Mouse (Mus musculus): Measurements from ENCODE around the gene Pigx. TPM values are rescaled to one million over a fixed set of nuclear protein-coding genes. Genes with fewer than 3 reads are reported as not detected.

Pigx gene
- total RNA-seq, 2 experiments from 2014 or later, result 33.2 to 84.8 TPM

DNA sequence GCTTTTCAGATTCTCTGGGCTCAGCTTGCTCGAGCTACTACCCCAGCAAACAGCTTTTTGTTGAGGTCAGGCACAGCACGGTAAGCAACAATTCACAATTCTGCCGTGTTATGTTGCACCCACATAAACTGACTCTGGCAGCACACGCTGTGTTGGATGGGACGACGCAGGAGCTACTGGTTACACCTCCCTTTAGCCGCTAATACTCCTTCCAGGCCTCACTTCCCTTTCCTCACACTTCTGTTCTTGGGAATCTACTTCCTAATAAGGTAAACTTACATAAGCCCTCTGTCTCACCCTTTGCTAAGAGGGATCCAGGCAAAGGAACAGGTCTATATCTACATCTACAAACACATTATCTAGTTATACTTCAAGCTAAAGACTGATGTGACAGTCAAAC lies 35.6 kb downstream of the Pigx start:
- 0 out of 2 replicates have a peak, but pooled peaks have one; percentile 48 for ATAC-seq (ENCODE audit: poor library complexity, severe bottlenecking)

DNA sequence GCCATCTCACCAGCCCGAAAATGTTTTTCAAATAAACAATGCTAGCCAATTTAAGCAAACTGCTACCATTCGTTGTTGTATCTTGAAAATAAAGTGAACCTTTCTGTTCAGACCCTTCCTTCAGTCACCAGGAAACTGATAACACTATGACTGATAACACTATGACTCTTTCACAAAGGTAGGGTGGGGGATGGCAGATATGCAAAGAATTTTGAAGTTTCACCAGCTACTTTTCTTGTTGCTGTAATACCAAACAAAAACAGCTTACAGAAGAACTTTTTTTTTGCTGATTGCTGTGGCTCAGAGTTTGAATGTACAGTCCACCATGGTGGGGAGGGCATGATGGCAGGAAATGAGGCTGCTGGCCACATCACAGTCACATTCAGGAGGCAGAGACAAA lies 37.3 kb downstream of the Pigx start:
- ATAC-seq (ENCODE audit: poor library complexity, severe bottlenecking), result no peak

DNA sequence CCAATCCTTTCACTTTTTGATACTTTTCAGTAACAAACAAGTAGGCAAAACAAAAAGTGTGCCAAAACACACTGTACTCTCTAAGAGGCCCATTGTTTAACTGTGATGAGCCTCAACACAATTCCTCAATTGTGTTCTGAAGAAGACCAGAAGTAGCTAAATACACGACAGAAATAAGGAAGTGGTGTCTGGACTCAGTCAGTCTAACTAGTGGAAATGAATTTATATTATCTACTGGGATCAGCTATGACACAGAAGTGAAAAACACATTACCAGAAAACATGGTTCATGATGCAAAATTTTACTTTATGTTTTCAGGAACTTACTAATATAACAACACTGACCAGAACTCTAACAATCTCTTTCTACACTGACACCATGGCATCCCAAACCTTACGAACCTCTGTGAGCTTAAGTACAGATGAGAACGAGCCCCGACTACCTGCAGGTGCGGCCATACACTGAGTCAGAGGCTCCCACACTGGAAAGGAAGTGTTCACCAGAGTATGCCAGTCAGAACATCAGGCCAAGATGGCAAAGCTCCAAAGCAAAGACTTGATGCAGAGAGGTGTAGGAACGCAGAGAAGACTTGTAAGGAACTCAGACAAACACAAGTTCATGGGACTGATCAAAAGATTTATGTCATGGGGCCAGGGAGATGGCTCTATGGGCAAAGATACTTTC lies 39.6 kb downstream of the Pigx start:
- peak; percentile 62 for ATAC-seq (ENCODE audit: poor library complexity, severe bottlenecking)

DNA sequence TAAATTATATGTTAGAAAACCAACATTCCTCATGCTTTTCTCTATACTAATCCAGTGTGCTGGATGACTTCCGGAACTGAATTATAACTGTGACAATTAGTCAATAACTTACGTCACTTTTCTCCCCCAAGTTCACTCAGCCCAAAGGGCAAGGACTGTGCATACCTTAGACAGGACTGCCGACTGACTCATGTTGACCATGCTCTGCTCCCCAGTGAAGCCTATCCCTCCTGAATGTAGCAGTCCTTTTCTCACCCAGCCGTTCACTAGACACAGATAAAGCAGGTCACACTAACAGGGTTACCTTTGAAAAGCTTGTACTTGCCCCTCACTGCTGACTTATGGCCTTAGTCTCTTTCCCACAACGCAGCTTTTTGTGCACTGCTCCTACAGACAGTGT lies 40.7 kb downstream of the Pigx start:
- no peak for ATAC-seq (ENCODE audit: poor library complexity, severe bottlenecking)

DNA sequence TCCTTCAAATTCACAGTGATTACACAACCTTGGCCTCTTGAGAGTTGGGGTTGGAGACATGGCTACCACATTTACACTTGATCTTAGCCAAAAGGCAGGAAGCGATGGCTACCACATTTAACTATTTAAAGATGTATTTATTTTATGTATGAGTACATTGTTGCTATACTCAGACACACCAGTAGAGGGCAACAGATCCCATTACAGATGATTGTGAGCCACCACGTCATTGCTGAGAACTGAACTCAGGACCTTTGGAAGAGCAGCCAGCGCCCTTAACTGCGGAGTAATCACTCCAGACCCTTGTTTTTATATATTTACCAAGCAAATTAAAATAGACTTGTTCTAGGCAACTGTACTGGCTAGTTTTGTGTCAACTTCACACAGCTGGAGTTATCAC lies 57.2 kb downstream of the Pigx start:
- no peak for ATAC-seq (ENCODE audit: poor library complexity, severe bottlenecking)

Other genes with a start within 250 kb of the Pigx start
- gene Meltf, start 220.9 kb downstream of the Pigx start, total RNA-seq (2015), result not detected in 2 replicates
- gene Meltf, start 220.9 kb downstream of the Pigx start, total RNA-seq (2017), result not detected in 2 replicates
- gene Pigz, start 165.9 kb downstream of the Pigx start, total RNA-seq (2015), result not detected in 2 replicates
- gene Pigz, start 165.9 kb downstream of the Pigx start, total RNA-seq (2017), result 0.41 TPM in 1 of 2 replicates, not detected in the other
- 23.1 and 23.8 TPM in 2 replicates for gene 0610012G03Rik, start 151.2 kb downstream of the Pigx start, total RNA-seq (2015)
- 8.7 and 11.1 TPM in 2 replicates for gene 0610012G03Rik, start 151.2 kb downstream of the Pigx start, total RNA-seq (2017)
- 18.1 and 20.2 TPM in 2 replicates for gene Ncbp2, start 151.2 kb downstream of the Pigx start, total RNA-seq (2015)
- 20.0 and 30.1 TPM in 2 replicates for gene Ncbp2, start 151.2 kb downstream of the Pigx start, total RNA-seq (2017)
- 15.2 and 17.3 TPM in 2 replicates for gene Senp5, start 96.5 kb downstream of the Pigx start, total RNA-seq (2015)
- 11.9 and 15.9 TPM in 2 replicates for gene Senp5, start 96.5 kb downstream of the Pigx start, total RNA-seq (2017)
- 78.8 and 81.9 TPM in 2 replicates for gene Pak2, start 20.4 kb downstream of the Pigx start, total RNA-seq (2015)
- 78.5 and 88.8 TPM in 2 replicates for gene Pak2, start 20.4 kb downstream of the Pigx start, total RNA-seq (2017)
- 24.0 and 27.4 TPM in 2 replicates for gene Cep19, start 60 bp upstream of the Pigx start, total RNA-seq (2015)
- 36.6 and 44.3 TPM in 2 replicates for gene Cep19, start 60 bp upstream of the Pigx start, total RNA-seq (2017)
- 194 and 211 TPM in 2 replicates for gene Nrros, start 65.9 kb upstream of the Pigx start, total RNA-seq (2015)
- gene Nrros, start 65.9 kb upstream of the Pigx start, total RNA-seq (2017), result 134 and 165 TPM in 2 replicates
- 57.1 and 61.1 TPM in 2 replicates for gene Bex6, start 80.1 kb upstream of the Pigx start, total RNA-seq (2015)
- gene Bex6, start 80.1 kb upstream of the Pigx start, total RNA-seq (2017), result 45.7 and 49.7 TPM in 2 replicates
- 10.9 and 13.9 TPM in 2 replicates for gene Fbxo45, start 147.4 kb upstream of the Pigx start, total RNA-seq (2015)
- gene Fbxo45, start 147.4 kb upstream of the Pigx start, total RNA-seq (2017), result 15.4 TPM in 2 replicates
- gene Wdr53, start 147.5 kb upstream of the Pigx start, total RNA-seq (2015), result 12.4 and 16.6 TPM in 2 replicates
- 19.4 and 19.8 TPM in 2 replicates for gene Wdr53, start 147.5 kb upstream of the Pigx start, total RNA-seq (2017)
- not detected in 2 replicates for gene Smco1, start 171.7 kb upstream of the Pigx start, total RNA-seq (2015)
- not detected in 2 replicates for gene Smco1, start 171.7 kb upstream of the Pigx start, total RNA-seq (2017)
- 11.8 and 13.1 TPM in 2 replicates for gene Rnf168, start 177.7 kb upstream of the Pigx start, total RNA-seq (2015)
- gene Rnf168, start 177.7 kb upstream of the Pigx start, total RNA-seq (2017), result 42.2 and 44.2 TPM in 2 replicates
- gene Ubxn7, start 232.5 kb upstream of the Pigx start, total RNA-seq (2015), result 26.2 and 38.3 TPM in 2 replicates
- gene Ubxn7, start 232.5 kb upstream of the Pigx start, total RNA-seq (2017), result 25.0 and 31.4 TPM in 2 replicates

Measured in megakaryocyte, adult 5-6 weeks (primary cell).